Mouse (Mus musculus): ENCODE data around the gene Socs1.

DNA sequence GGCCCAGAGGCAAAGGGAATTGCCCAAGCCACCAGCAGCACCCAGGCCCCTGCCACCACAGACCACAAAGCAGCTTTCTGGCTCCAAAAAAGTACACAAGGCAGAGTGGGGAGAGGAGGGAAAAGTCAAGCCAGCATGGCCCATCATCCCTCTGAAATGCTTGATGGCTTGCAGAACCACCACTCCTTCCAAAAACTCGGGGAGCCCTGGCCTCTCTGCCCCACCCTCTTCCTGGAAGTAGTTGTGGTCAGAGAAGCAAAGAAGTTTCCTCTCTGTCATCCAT, 2.2 kb downstream of the Socs1 start:
- TF ChIP-seq CTCF (IDR thresholded peaks at IDR 0.05; ENCODE audit: low read depth, low read length) = no peak
- no peak for TF ChIP-seq GATA2 (IDR thresholded peaks at IDR 0.05; ENCODE audit: borderline replicate concordance, low read depth, low read length)
- TF ChIP-seq TAL1 (conservative IDR thresholded peaks at IDR 0.05; ENCODE audit: low read depth, low read length) = no peak

All from G1E (cell line).